In genomic region chr16:21205093-21205886, GRCm38 (mm10) we compare ENCODE assay signal across 9 mouse cellular contexts. TPM values are rescaled to one million over a fixed set of nuclear protein-coding genes. Genes with fewer than 3 reads are reported as not detected.
A peak's percentile ranks its signal among the peaks of the same experiment; 100 is the strongest.
DNase-seq lines count a peak whose midpoint lies in the region; ATAC-seq and TF ChIP-seq lines count a peak whose summit lies in the region.
"Had no signal": no experiment of that assay in that cellular context is flagged by ENCODE, and none has a peak within 500 bp of the region (broad histone marks: within the 10 kb centered on the region; RNA-seq: fewer than 3 reads in every experiment).

No protein-coding gene starts in this region.

- H3K27ac ChIP-seq in limb, embryonic 14.5 days (replicated peaks; ENCODE audit: low read depth, low read length), result peak overlapping the region; percentile 85
- peak overlapping the region; percentile 90 for H3K27ac ChIP-seq in stomach, postnatal 0 days (replicated peaks)

- no peak for TF ChIP-seq POLR2A in limb, embryonic 14.5 days (IDR thresholded peaks at IDR 0.05; ENCODE audit: borderline replicate concordance, extremely low read depth, insufficient read depth, insufficient read length)

- H3K4me1 ChIP-seq in limb, embryonic 14.5 days (ENCODE audit: control insufficient read depth, insufficient read depth, low read length), result peaks cover 34% of the 10 kb centered on the region
- peaks cover 12% of the 10 kb centered on the region for H3K4me1 ChIP-seq in stomach, postnatal 0 days (replicated peaks; ENCODE audit: control insufficient read depth, insufficient read depth)

- TF ChIP-seq EP300 in stomach, postnatal 0 days (optimal IDR thresholded peaks at IDR 0.05), result no peak

- H3K9ac ChIP-seq in limb, embryonic 14.5 days (ENCODE audit: low read depth, low read length, severe bottlenecking), result peak overlapping the region; percentile 97
- H3K9ac ChIP-seq in stomach, postnatal 0 days (ENCODE audit: low read length), result peak overlapping the region; percentile 96

- H3K27me3 ChIP-seq in limb, embryonic 14.5 days (ENCODE audit: control insufficient read depth, insufficient read depth, low read length), result no peaks in the 10 kb centered on the region
- H3K27me3 ChIP-seq in stomach, postnatal 0 days (ENCODE audit: control insufficient read depth, insufficient read depth, low read length), result no peaks in the 10 kb centered on the region

- ATAC-seq in limb, embryonic 14.5 days (ENCODE audit: low FRiP score, low read depth), result no peak; the same call in 1 of the 2 replicates
- ATAC-seq in stomach, postnatal 0 days (ENCODE audit: low FRiP score, low TSS enrichment), result no peak

- H3K4me2 ChIP-seq in limb, embryonic 14.5 days (replicated peaks; ENCODE audit: low read depth, low read length, severe bottlenecking), result peak overlapping the region; percentile 86
- H3K4me2 ChIP-seq in stomach, postnatal 0 days (replicated peaks; ENCODE audit: low read depth), result peak overlapping the region; percentile 58

- intact Hi-C loops in gastrocnemius, postnatal 14 days (cut with DNase I; ENCODE audit: low total_unique reads), result loop anchor here (5.0 kb wide), 1 partner anchor 37 kb away; no protein-coding TSS in a partner anchor

- no peak for TF ChIP-seq CTCF in stomach, postnatal 0 days (IDR thresholded peaks at IDR 0.05; ENCODE audit: low read depth)

- no peaks in the 10 kb centered on the region; the same call in 1 of the 2 replicates for H3K36me3 ChIP-seq in limb, embryonic 14.5 days (ENCODE audit: control insufficient read depth, insufficient read depth, low read length)
- no peaks in the 10 kb centered on the region for H3K36me3 ChIP-seq in stomach, postnatal 0 days (ENCODE audit: control insufficient read depth, insufficient read depth, low read length)

- WGBS in limb, embryonic 14.5 days, result under 1% methylated on average over 49 of the region's 60 CpGs
- WGBS in stomach, postnatal 0 days, result 1% methylated on average over 55 of the region's 60 CpGs

- no peaks in the 10 kb centered on the region for H3K9me3 ChIP-seq in limb, embryonic 14.5 days (ENCODE audit: control insufficient read depth, low read length)
- no peaks in the 10 kb centered on the region for H3K9me3 ChIP-seq in stomach, postnatal 0 days (ENCODE audit: control insufficient read depth, low read length)

- DNase-seq in gastrocnemius, postnatal 14 days, result peak; percentile 39
- DNase-seq in gastrocnemius, postnatal 10 days, result no peak
- DNase-seq in thymus, postnatal 4 days, result peak; percentile 38
- no peak for DNase-seq in thymus, postnatal 36 days
- no peak for DNase-seq in limb, embryonic 14.5 days (ENCODE audit: low spot score)
- DNase-seq in stomach, postnatal 0 days (ENCODE audit: low spot score), result no peak
- DNase-seq in spleen, postnatal 14 days (ENCODE audit: low spot score in 2 of 2), result no peak
- no peak for DNase-seq in kidney, postnatal 25 days

- H3K4me3 ChIP-seq in limb, embryonic 14.5 days (replicated peaks; ENCODE audit: low read length), result peak overlapping the region; percentile 93
- H3K4me3 ChIP-seq in stomach, postnatal 0 days (ENCODE audit: low read depth, low read length), result peak overlapping the region; percentile 96

RNA-seq across cellular contexts. Expression of gene Ephb3, which starts 0.7 kb away (rescaled TPM):
- 1 to 10 TPM; 2.9 to 4.8 TPM for total RNA-seq in gastrocnemius, postnatal 14 days (2021)
- 10 to 100 TPM in 1 of 2 experiments, 1 to 10 TPM in 1; 6.1 to 11.8 TPM for total RNA-seq in gastrocnemius, postnatal 10 days (2021)
- polyA plus RNA-seq in limb, embryonic 14.5 days (2012; rRNA removed), result 70.9 and 96.8 TPM in 2 replicates
- polyA plus RNA-seq in limb, embryonic 14.5 days (2014; fragmentation: Nextera tagmentation; extraction: Ambion mirVana), result 37.0 and 42.1 TPM in 2 replicates
- polyA plus RNA-seq in stomach, postnatal 0 days (2015; fragmentation: Nextera tagmentation; extraction: Ambion mirVana), result 15.1 and 16.8 TPM in 2 replicates
- total RNA-seq: CH12.LX had no signal

RNA-seq across cellular contexts. Expression of gene Teddm3, which starts 51.5 kb away (rescaled TPM):
- not detected for total RNA-seq in gastrocnemius, postnatal 14 days (2021)
- not detected for total RNA-seq in gastrocnemius, postnatal 10 days (2021)
- 0.28 and 0.31 TPM in 2 replicates for polyA plus RNA-seq in limb, embryonic 14.5 days (2012; rRNA removed)
- 0.69 and 2.1 TPM in 2 replicates for polyA plus RNA-seq in limb, embryonic 14.5 days (2014; fragmentation: Nextera tagmentation; extraction: Ambion mirVana)
- 311 and 332 TPM in 2 replicates for polyA plus RNA-seq in stomach, postnatal 0 days (2015; fragmentation: Nextera tagmentation; extraction: Ambion mirVana)
- total RNA-seq: CH12.LX had no signal

Comparison
In these comparisons a context has a peak if more than half of its experiments do, and no peak if none do; other contexts are left out.
1. DNase-seq: peak in gastrocnemius, postnatal 14 days (single experiment) and thymus, postnatal 4 days (single experiment); none in gastrocnemius, postnatal 10 days (single experiment), thymus, postnatal 36 days (0 of 2), limb, embryonic 14.5 days (single experiment), stomach, postnatal 0 days (single experiment), spleen, postnatal 14 days (0 of 2) and kidney, postnatal 25 days (0 of 2).